Mouse (Mus musculus): ENCODE measurements around the gene Enc1.

- no peak for TF ChIP-seq CTCF (IDR thresholded peaks at IDR 0.05)
- no peak for TF ChIP-seq POLR2A (IDR thresholded peaks at IDR 0.05; ENCODE audit: insufficient read depth, low read depth, low read length)
Measured at GRCm38 (mm10) chr13:97254564-97255164, 13.8 kb downstream of the Enc1 start.

Measured in heart, adult 2 months (tissue).